Mouse (Mus musculus) stomach, embryonic 16.5 days (tissue): Measurements from ENCODE around the gene Slc35f1. TPM values are rescaled to one million over a fixed set of nuclear protein-coding genes. Genes with fewer than 3 reads are reported as not detected.
"Not testable (repeated sequence)": the region's sequence is repeated elsewhere in the genome, so short reads cannot be mapped to it uniquely, and the experiment has no call there.

Experiments used
- ATAC-seq: fragments of 200-750 bp; cut with Nextera tagmentation; 2 replicates; pipeline ENCODE4 v1.8.0; 2017; ENCODE audit warnings: moderate number of reproducible peaks, moderate TSS enrichment; ENCODE audit not compliant: insufficient read depth, low FRiP score
- H3K27ac ChIP-seq: fragments of 300-500 bp; sonication (generic); 2 replicates; pipeline ENCODE4 v1.5.1; 2014; ENCODE audit warnings: low read length
- H3K27me3 ChIP-seq: fragments of 300-500 bp; sonication (generic); 2 replicates; pipeline ENCODE4 v1.6.1; 2014; ENCODE audit warnings: low read length, control low read depth, mixed read lengths; ENCODE audit not compliant: control insufficient read depth, insufficient read depth
- H3K36me3 ChIP-seq: fragments of 300-500 bp; sonication (generic); 2 replicates; pipeline ENCODE4 v1.6.1; 2014; ENCODE audit warnings: low read length; ENCODE audit not compliant: control insufficient read depth, insufficient read depth
- H3K4me1 ChIP-seq: fragments of 300-500 bp; sonication (generic); 2 replicates; pipeline ENCODE4 v1.6.1; 2014; ENCODE audit warnings: low read length, control low read depth, mixed read lengths; ENCODE audit not compliant: control insufficient read depth, insufficient read depth
- H3K4me2 ChIP-seq: fragments of 300-500 bp; sonication (generic); 2 replicates; pipeline ENCODE4 v1.6.1; 2014; ENCODE audit warnings: low read depth, low read length, mixed read lengths
- H3K4me3 ChIP-seq: fragments of 300-500 bp; sonication (generic); replicated peaks from 2 replicates; pipeline ENCODE4 v1.5.1; 2014; ENCODE audit warnings: mild to moderate bottlenecking, low read length
- H3K9ac ChIP-seq: fragments of 300-500 bp; sonication (generic); 2 replicates; pipeline ENCODE4 v1.6.1; 2014; ENCODE audit warnings: low read length
- H3K9me3 ChIP-seq: fragments of 300-500 bp; sonication (generic); replicated peaks from 2 replicates; pipeline ENCODE4 v1.6.1; 2016; ENCODE audit warnings: low read length, control low read depth; ENCODE audit not compliant: control insufficient read depth
- WGBS: fragments of 180-500 bp; shearing (Covaris S2); extraction: QIAGEN DNeasy Blood & Tissue Kit; methylation state at CpG from one replicate; pipeline ENCODE4 v1.1.7; 2014; 5-methylcytosine and 5-hydroxymethylcytosine counted together
- polyA plus RNA-seq: library from polyadenylated mRNA; unstranded; fragments of >200 nt; fragmentation: Nextera tagmentation; extraction: Ambion mirVana; gene quantifications from 2 replicates; pipeline ENCODE4 v1.2.1, GENCODE M21; 2015

The Slc35f1 gene
- polyA plus RNA-seq, 1 experiment from 2014 or later, result 2.6 TPM

DNA sequence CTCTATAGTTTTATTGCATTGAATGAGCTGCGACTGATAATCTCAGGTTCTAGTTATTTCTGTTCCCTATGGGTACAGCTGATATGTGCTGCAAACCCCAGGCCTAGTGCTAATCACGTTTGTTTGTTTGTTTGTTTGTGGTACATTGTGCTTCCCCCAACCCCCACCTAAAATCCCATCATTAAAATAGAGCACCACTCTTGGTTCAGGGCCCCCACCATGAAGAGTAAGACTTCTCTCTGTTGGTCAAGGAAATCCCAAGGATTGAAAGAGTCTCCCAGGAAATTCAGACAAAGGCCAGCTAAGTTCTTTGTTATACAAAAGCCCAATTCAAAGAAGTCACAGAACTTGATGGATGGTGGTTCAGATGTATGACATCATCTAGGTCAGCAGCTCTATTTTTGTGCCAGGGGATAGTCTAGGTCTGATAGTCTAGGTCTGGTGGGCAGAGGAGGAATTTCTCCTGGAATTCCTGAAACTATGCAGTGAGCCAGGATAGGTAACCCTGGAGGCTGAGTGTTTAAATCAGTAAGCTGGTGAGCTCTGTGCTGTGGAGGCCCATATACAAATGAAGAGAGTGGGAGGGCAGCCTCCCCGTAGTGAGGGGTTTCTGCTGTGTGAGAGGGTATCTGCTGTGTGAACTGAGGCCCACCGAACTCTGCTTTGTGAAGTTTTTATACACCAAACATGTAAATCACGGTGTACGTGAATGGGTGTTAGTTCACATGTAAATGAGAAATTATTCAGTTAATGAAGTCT lies 187.1 kb downstream of the Slc35f1 start:
- H3K36me3 ChIP-seq, result no peaks in the 10 kb centered on the region
- 64% methylated on average over 6 of the region's 6 CpGs for WGBS
- H3K4me2 ChIP-seq, result no peak overlapping the region
- H3K9ac ChIP-seq, result no peak overlapping the region
- H3K27ac ChIP-seq, result no peak overlapping the region
- ATAC-seq, result no peak
- no peaks in the 10 kb centered on the region for H3K4me1 ChIP-seq
- H3K4me3 ChIP-seq, result no peak overlapping the region
- H3K27me3 ChIP-seq, result no peaks in the 10 kb centered on the region
- H3K9me3 ChIP-seq, result no peaks in the 10 kb centered on the region

- Histone ChIP-seq H3K27me3 (no peaks in the 10 kb centered on the region), H3K27ac (no peak overlapping the region), H3K36me3 (no peaks in the 10 kb centered on the region), H3K4me3 (no peak overlapping the region), H3K9ac (no peak overlapping the region), H3K9me3 (no peaks in the 10 kb centered on the region), H3K4me2 (no peak overlapping the region), H3K4me1 (no peaks in the 10 kb centered on the region)
- 63% methylated on average over 4 of the region's 4 CpGs for WGBS
- no peak for ATAC-seq
These were observed 187.9 kb downstream of the Slc35f1 start for GRCm38 (mm10) chr10:52878093-52878801.

DNA sequence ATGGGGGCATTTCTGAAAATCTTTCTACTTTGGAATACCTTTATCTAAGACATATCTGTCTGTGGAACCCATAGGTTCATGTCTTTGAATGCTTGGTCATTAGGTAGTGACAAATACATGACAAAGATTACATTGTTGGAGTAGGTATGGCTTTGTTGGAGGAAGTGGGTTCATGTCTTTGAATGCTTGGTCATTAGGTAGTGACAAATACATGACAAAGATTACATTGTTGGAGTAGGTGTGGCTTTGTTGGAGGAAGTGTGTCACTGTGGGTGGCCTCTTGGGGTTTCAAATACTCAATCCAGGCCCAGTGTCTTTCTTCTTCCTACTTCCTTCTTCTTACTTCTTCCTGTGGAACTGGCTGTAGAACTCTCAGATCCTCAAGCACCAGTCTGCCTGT lies 206.4 kb downstream of the Slc35f1 start:
- H3K36me3 ChIP-seq, H3K9ac ChIP-seq, H3K4me2 ChIP-seq, H3K9me3 ChIP-seq, H3K27me3 ChIP-seq, H3K4me1 ChIP-seq, H3K27ac ChIP-seq, H3K4me3 ChIP-seq, ATAC-seq: not testable (repeated sequence)

DNA sequence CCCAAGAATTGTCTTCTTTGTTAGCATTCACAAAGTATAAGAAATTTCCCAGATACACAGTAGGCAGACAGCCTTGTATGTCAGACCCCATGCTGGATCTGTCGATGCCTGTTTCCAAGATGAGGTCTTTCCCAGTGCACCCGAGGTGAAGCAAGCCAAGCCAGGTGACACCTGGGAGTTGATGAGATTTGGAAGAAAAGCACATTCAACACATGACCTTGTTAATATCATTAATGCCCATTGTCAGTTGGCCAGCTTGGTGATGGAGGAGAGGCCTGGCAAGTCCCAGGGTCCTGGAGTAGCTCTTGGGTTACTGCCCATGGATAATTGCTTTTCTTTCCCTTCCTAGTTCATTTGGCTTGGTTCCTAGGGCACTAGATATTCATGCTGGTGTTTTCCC lies 214.6 kb downstream of the Slc35f1 start:
- H3K4me1 ChIP-seq, result no peaks in the 10 kb centered on the region
- no peak for ATAC-seq
- 88% methylated on average over 2 of the region's 2 CpGs for WGBS
- no peak overlapping the region for H3K4me2 ChIP-seq
- no peak overlapping the region for H3K27ac ChIP-seq
- no peaks in the 10 kb centered on the region for H3K9me3 ChIP-seq
- H3K36me3 ChIP-seq, result no peaks in the 10 kb centered on the region
- no peaks in the 10 kb centered on the region for H3K27me3 ChIP-seq
- no peak overlapping the region for H3K9ac ChIP-seq
- H3K4me3 ChIP-seq, result no peak overlapping the region

DNA sequence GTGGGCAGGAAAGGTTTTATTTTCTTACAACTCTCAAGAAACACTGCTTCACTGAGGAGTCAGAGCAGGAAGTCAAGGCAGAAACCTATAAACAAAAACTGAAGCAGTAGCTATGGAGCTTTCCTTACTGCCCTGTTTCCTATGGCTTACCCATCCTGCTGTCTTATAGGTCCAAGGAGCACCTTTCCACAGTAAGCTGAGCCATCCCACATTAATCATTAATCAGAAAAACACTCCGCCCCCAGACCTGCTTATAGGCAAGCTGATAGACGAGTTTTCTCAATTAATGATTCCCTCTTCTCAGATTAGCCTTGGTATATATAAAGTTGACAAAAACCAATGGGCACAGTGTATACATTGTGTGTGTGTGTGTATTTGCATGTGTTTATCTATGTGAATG lies 221.4 kb downstream of the Slc35f1 start:
- Histone ChIP-seq H3K36me3 (no peaks in the 10 kb centered on the region), H3K4me1 (no peaks in the 10 kb centered on the region), H3K27me3 (no peaks in the 10 kb centered on the region), H3K9me3 (no peaks in the 10 kb centered on the region), H3K4me2 (no peak overlapping the region), H3K4me3 (no peak overlapping the region), H3K9ac (no peak overlapping the region), H3K27ac (no peak overlapping the region)
- WGBS, result 58% methylated on average over 2 of the region's 2 CpGs
- ATAC-seq, result no peak

GRCm38 (mm10) chr10:52918715-52919114 lies 228.4 kb downstream of the Slc35f1 start:
- Histone ChIP-seq H3K4me3 (no peak overlapping the region), H3K9ac (no peak overlapping the region), H3K4me2 (no peak overlapping the region), H3K27me3 (no peaks in the 10 kb centered on the region), H3K9me3 (no peaks in the 10 kb centered on the region), H3K36me3 (no peaks in the 10 kb centered on the region), H3K27ac (no peak overlapping the region), H3K4me1 (no peaks in the 10 kb centered on the region)
- WGBS, result 83% methylated on average over 5 of the region's 5 CpGs
- no peak for ATAC-seq

DNA sequence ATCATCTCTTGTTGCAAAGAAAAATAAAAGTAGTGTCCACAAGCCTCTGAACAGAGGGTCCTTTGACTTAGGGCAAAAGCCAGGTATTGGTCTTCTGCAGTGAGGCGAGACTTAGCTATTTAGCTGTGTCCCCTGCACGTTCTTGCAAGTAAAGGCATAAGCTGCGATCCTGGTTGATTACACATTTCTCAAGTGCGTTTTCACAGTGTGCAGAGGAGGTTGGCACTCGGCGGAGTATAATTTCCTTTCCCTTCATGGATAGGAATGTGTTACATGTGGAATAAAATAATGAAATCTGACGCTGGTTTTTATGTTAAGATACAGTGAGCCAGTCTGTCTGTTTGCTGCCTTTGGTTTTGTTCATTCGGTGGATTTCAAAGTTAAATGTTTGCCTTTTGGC lies 232.8 kb downstream of the Slc35f1 start:
- ATAC-seq, result no peak
- Histone ChIP-seq H3K36me3 (no peaks in the 10 kb centered on the region), H3K4me2 (no peak overlapping the region), H3K27me3 (no peaks in the 10 kb centered on the region), H3K4me3 (no peak overlapping the region), H3K9ac (no peak overlapping the region), H3K27ac (no peak overlapping the region), H3K4me1 (no peaks in the 10 kb centered on the region), H3K9me3 (no peaks in the 10 kb centered on the region)
- 42% methylated on average over 8 of the region's 8 CpGs for WGBS

DNA sequence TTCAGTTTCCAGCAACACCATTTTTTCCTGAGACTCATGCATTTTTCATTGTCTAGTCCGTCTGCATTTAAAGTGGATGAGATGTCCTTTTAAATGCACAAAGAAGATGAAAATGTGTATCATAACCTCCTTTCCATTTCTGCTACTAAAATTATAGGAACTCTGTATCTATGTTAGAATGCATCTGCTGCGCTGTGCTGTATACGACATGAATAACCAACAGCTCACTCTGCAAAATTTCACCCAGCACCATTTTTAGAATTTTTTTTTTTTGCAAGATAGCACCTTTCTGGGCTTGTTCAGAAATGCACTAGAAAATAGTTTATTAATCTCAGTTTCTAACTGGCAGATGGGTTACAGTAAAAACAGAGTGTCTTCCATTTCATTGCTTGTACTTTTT lies 236.0 kb downstream of the Slc35f1 start:
- H3K36me3 ChIP-seq, result no peaks in the 10 kb centered on the region
- no peaks in the 10 kb centered on the region for H3K27me3 ChIP-seq
- no peaks in the 10 kb centered on the region for H3K4me1 ChIP-seq
- WGBS, result 85% methylated on average over 3 of the region's 3 CpGs
- H3K4me2 ChIP-seq, result no peak overlapping the region
- no peaks in the 10 kb centered on the region for H3K9me3 ChIP-seq
- no peak overlapping the region for H3K4me3 ChIP-seq
- no peak overlapping the region for H3K9ac ChIP-seq
- no peak overlapping the region for H3K27ac ChIP-seq
- no peak for ATAC-seq

DNA sequence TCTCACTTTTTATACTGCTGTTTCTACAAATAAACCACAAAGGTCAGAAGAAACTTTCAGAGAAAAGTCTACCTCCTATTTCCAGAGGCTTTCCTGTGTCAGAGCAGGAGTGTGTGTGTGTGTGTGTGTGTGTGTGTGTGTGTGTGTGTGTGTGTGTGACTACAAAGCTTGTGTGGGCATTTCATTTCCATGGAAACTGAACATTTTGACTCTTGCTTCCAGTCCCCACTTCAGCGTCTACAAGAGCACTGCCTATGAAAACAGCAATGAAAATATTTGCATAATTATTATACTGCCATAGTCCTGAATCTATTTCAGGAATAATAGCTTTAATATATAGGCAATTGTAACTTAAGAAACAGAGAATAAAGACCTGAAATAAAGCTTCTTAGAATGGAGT lies 241.8 kb downstream of the Slc35f1 start:
- no peak for ATAC-seq
- H3K27ac ChIP-seq, result no peak overlapping the region

More for the DNA sequence above, 241.8 kb downstream of the Slc35f1 start:
- WGBS, result 47% methylated on average over 1 of the region's 1 CpGs
- H3K36me3 ChIP-seq, result no peaks in the 10 kb centered on the region
- H3K9ac ChIP-seq, result no peak overlapping the region
- H3K4me1 ChIP-seq, result no peaks in the 10 kb centered on the region
- H3K4me3 ChIP-seq, result no peak overlapping the region
- H3K27me3 ChIP-seq, result no peaks in the 10 kb centered on the region
- no peaks in the 10 kb centered on the region for H3K9me3 ChIP-seq
- H3K4me2 ChIP-seq, result no peak overlapping the region
